Mouse (Mus musculus): ENCODE results near the gene Atg7. TPM values are rescaled to one million over a fixed set of nuclear protein-coding genes. Genes with fewer than 3 reads are reported as not detected.

The Atg7 gene
- polyA plus RNA-seq, 1 experiment from 2014 or later = 21.6 TPM

- whole genome bisulfite sequencing = 67% methylated on average over 2 of the region's 2 CpGs
- Histone ChIP-seq H3K4me3 (ENCODE audit: low read depth, low read length) (no peak overlapping the region), H3K4me1 (ENCODE audit: insufficient read depth) (0 out of 2 replicates have a peak, but pooled peaks cover 3% of the 10 kb centered on the region), H3K4me2 (no peak overlapping the region), H3K27ac (ENCODE audit: low read depth) (no peak overlapping the region), H3K36me3 (ENCODE audit: insufficient read depth) (no peaks in the 10 kb centered on the region), H3K9ac (no peak overlapping the region), H3K9me3 (ENCODE audit: low read depth, low read length) (no peaks in the 10 kb centered on the region), H3K27me3 (ENCODE audit: insufficient read depth, low read length) (no peaks in the 10 kb centered on the region)
- ATAC-seq (ENCODE audit: insufficient read depth) (no peak), DNase-seq (peak; percentile 29)
- TF ChIP-seq CTCF (IDR thresholded peaks at IDR 0.05; ENCODE audit: low read depth) = no peak
These were observed 20.8 kb downstream of the Atg7 start for GRCm38 (mm10) chr6:114663707-114664106.

DNA sequence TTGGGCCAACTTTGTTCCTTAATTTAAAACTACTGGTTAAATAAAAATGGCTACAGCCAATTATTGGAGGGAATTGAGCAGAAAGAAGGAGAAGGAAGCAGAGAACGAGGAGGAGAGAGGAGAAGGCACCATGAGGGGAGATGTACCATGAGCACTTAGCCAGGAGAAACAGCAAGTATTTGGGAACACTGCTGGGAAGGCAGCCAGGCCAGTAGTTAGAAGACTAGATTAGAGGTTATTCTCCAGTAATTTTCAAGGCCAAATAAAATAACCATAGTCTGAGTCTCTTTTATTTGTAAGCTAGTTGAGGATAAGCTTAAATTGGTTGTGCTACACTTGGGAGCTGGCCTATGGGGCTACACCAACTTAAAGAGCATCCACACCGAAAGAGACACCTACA lies 21.8 kb downstream of the Atg7 start:
- DNase-seq (no peak), ATAC-seq (ENCODE audit: insufficient read depth) (no peak)
- H3K27ac ChIP-seq (ENCODE audit: low read depth) = no peak overlapping the region
- H3K9ac ChIP-seq = no peak overlapping the region
- 76% methylated on average over 2 of the region's 2 CpGs for WGBS
- no peak overlapping the region for H3K4me3 ChIP-seq (ENCODE audit: low read depth, low read length)
- no peak for TF ChIP-seq CTCF (IDR thresholded peaks at IDR 0.05; ENCODE audit: low read depth)
- no peaks in the 10 kb centered on the region for H3K27me3 ChIP-seq (ENCODE audit: insufficient read depth, low read length)
- no peaks in the 10 kb centered on the region for H3K9me3 ChIP-seq (ENCODE audit: low read depth, low read length)
- H3K4me1 ChIP-seq (ENCODE audit: insufficient read depth) = 0 out of 2 replicates have a peak, but pooled peaks cover 3% of the 10 kb centered on the region
- no peak overlapping the region for H3K4me2 ChIP-seq
- no peaks in the 10 kb centered on the region for H3K36me3 ChIP-seq (ENCODE audit: insufficient read depth)

DNA sequence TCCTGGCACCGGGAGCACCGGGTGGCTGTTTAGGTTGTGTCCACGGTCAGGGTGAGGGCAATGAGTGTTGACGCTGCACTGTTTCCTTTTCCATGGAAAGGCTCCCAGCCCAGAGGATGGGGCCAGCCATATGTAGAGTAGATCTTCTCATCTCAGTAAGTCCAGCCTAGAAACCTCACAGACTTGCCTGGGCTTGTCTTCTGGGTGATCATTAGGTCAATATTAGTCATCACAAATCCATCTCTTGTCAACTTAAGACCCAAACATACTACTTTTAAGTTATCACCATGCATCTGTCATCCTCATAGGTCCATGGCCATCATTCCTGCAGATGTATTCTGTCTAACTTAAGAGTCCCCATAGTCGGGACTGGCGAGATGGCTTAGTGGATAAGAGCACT lies 24.6 kb downstream of the Atg7 start:
- Histone ChIP-seq H3K27me3 (ENCODE audit: insufficient read depth, low read length) (no peaks in the 10 kb centered on the region), H3K36me3 (ENCODE audit: insufficient read depth) (no peaks in the 10 kb centered on the region), H3K4me1 (ENCODE audit: insufficient read depth) (0 out of 2 replicates have a peak, but pooled peaks cover 3% of the 10 kb centered on the region), H3K9ac (no peak overlapping the region), H3K27ac (ENCODE audit: low read depth) (no peak overlapping the region), H3K9me3 (ENCODE audit: low read depth, low read length) (no peaks in the 10 kb centered on the region), H3K4me3 (ENCODE audit: low read depth, low read length) (no peak overlapping the region), H3K4me2 (no peak overlapping the region)
- DNase-seq = no peak
- 87% methylated on average over 6 of the region's 6 CpGs for WGBS
- TF ChIP-seq CTCF (IDR thresholded peaks at IDR 0.05; ENCODE audit: low read depth) = no peak
- ATAC-seq (ENCODE audit: insufficient read depth) = no peak

- Histone ChIP-seq H3K9ac (no peak overlapping the region), H3K27me3 (ENCODE audit: insufficient read depth, low read length) (no peaks in the 10 kb centered on the region), H3K9me3 (ENCODE audit: low read depth, low read length) (no peaks in the 10 kb centered on the region), H3K4me3 (ENCODE audit: low read depth, low read length) (no peak overlapping the region), H3K36me3 (ENCODE audit: insufficient read depth) (peaks cover 8% of the 10 kb centered on the region; the same call in 1 of the 2 replicates), H3K4me2 (no peak overlapping the region), H3K4me1 (ENCODE audit: insufficient read depth) (no peaks in the 10 kb centered on the region), H3K27ac (ENCODE audit: low read depth) (no peak overlapping the region)
- DNase-seq = no peak
- no peak for TF ChIP-seq CTCF (IDR thresholded peaks at IDR 0.05; ENCODE audit: low read depth)
- ATAC-seq (ENCODE audit: insufficient read depth) = no peak
These were observed 31.9 kb downstream of the Atg7 start for GRCm38 (mm10) chr6:114674771-114675170.

GRCm38 (mm10) chr6:114676091-114676490 lies 33.2 kb downstream of the Atg7 start:
- Histone ChIP-seq H3K4me2 (no peak overlapping the region), H3K36me3 (ENCODE audit: insufficient read depth) (peaks cover 8% of the 10 kb centered on the region; the same call in 1 of the 2 replicates), H3K27ac (ENCODE audit: low read depth) (no peak overlapping the region), H3K27me3 (ENCODE audit: insufficient read depth, low read length) (no peaks in the 10 kb centered on the region), H3K9ac (no peak overlapping the region), H3K4me3 (ENCODE audit: low read depth, low read length) (no peak overlapping the region), H3K9me3 (ENCODE audit: low read depth, low read length) (no peaks in the 10 kb centered on the region), H3K4me1 (ENCODE audit: insufficient read depth) (no peaks in the 10 kb centered on the region)
- 45% methylated on average over 5 of the region's 5 CpGs for WGBS
- no peak for TF ChIP-seq CTCF (IDR thresholded peaks at IDR 0.05; ENCODE audit: low read depth)
- no peak for DNase-seq
- ATAC-seq (ENCODE audit: insufficient read depth) = no peak

DNA sequence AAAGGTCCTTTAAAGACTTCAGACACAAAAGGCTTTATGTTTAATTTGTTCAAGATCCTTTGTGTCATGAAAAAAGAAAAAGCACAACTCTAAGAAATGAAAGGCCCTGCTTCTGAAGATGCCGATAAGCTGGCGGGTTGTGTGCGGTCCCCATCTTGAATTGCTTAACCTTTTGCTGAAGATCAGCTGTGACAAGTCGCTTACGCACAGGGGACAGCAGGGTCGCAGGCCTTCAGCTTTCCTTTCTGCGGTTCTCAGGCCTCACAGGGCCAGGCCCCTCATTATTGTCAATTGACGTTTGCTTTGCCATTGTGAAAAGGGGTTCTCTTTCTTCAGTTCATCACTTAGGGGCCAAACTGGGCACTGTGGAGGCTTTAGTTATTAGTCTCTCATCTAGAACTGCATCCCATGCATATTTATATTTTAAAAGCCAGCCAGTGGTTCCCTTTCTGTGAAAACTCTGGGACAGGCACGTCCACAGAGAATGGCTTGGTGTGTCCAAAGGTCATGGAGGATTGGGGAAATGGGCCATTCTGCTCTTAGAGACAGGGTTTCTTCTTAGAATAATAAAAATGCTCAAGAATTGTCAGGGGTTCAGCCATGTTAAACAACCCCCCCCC lies 39.3 kb downstream of the Atg7 start:
- no peak for ATAC-seq (ENCODE audit: insufficient read depth)
- Histone ChIP-seq H3K4me3 (ENCODE audit: low read depth, low read length) (no peak overlapping the region), H3K4me2 (no peak overlapping the region), H3K4me1 (ENCODE audit: insufficient read depth) (no peaks in the 10 kb centered on the region), H3K27ac (ENCODE audit: low read depth) (no peak overlapping the region), H3K9me3 (ENCODE audit: low read depth, low read length) (no peaks in the 10 kb centered on the region), H3K9ac (no peak overlapping the region), H3K27me3 (ENCODE audit: insufficient read depth, low read length) (no peaks in the 10 kb centered on the region), H3K36me3 (ENCODE audit: insufficient read depth) (peaks cover 12% of the 10 kb centered on the region; the same call in 1 of the 2 replicates)
- WGBS = 64% methylated on average over 9 of the region's 9 CpGs
- DNase-seq = no peak
- no peak for TF ChIP-seq CTCF (IDR thresholded peaks at IDR 0.05; ENCODE audit: low read depth)

DNA sequence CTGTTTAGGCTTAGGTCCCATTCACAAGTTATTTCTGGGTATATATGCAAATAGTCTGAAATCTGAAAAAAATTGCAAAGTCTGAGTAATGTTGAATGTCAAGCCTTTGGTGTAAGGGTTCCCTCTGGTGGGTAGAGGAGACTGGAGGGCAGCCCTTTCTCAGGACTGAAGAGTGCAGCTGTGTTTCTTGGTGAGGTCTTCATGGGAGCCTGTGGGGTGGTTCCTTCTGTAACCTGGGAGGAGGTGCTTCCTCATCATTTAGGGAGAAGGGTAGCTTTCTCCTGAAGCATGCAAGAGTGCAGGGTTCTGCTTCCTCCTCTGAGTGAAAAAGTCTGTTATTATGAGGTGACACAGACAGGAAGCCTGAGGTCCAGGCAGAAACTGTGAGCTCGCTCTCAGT lies 40.8 kb downstream of the Atg7 start:
- no peaks in the 10 kb centered on the region for H3K27me3 ChIP-seq (ENCODE audit: insufficient read depth, low read length)
- no peak overlapping the region for H3K4me2 ChIP-seq
- H3K9me3 ChIP-seq (ENCODE audit: low read depth, low read length) = no peaks in the 10 kb centered on the region
- 59% methylated on average over 1 of the region's 1 CpGs for WGBS
- no peak for ATAC-seq (ENCODE audit: insufficient read depth)
- no peak overlapping the region for H3K9ac ChIP-seq
- DNase-seq = peak; percentile 39
- no peak overlapping the region for H3K4me3 ChIP-seq (ENCODE audit: low read depth, low read length)
- 0 out of 2 replicates have a peak, but pooled peaks cover 4% of the 10 kb centered on the region for H3K36me3 ChIP-seq (ENCODE audit: insufficient read depth)
- H3K27ac ChIP-seq (ENCODE audit: low read depth) = no peak overlapping the region
- peak; percentile 43 for TF ChIP-seq CTCF (IDR thresholded peaks at IDR 0.05; ENCODE audit: low read depth)
- no peaks in the 10 kb centered on the region for H3K4me1 ChIP-seq (ENCODE audit: insufficient read depth)
